Comparison of ENCODE assay signal across 11 mouse cellular contexts in genomic region chr5:96922716-96923076, GRCm38 (mm10).
DNase-seq lines count a peak whose midpoint lies in the region; ATAC-seq and TF ChIP-seq lines count a peak whose summit lies in the region.
"Had no signal": no experiment of that assay in that cellular context is flagged by ENCODE, and none has a peak within 500 bp of the region (broad histone marks: within the 10 kb centered on the region; RNA-seq: fewer than 3 reads in every experiment).

No protein-coding gene starts in this region.

- H3K9ac ChIP-seq in heart, embryonic 12.5 days = no peak overlapping the region
- no peak overlapping the region for H3K9ac ChIP-seq in lung, embryonic 15.5 days

- no peak for TF ChIP-seq POLR2A in bone marrow macrophage, adult 2 months (IDR thresholded peaks at IDR 0.05; ENCODE audit: borderline replicate concordance, low read depth, low read length)

- H3K9me3 ChIP-seq in heart, embryonic 12.5 days (replicated peaks) = no peaks in the 10 kb centered on the region
- no peaks in the 10 kb centered on the region for H3K9me3 ChIP-seq in lung, embryonic 15.5 days
- H3K9me3 ChIP-seq in limb, embryonic 10.5 days (replicated peaks) = no peaks in the 10 kb centered on the region

- no peaks in the 10 kb centered on the region for H3K27me3 ChIP-seq in heart, embryonic 12.5 days (replicated peaks)
- no peaks in the 10 kb centered on the region for H3K27me3 ChIP-seq in lung, embryonic 15.5 days
- H3K27me3 ChIP-seq in limb, embryonic 10.5 days (ENCODE audit: low read depth, poor library complexity, severe bottlenecking) = no peaks in the 10 kb centered on the region

- peak overlapping the region; percentile 65 for H3K27ac ChIP-seq in heart, embryonic 12.5 days (ENCODE audit: poor library complexity, severe bottlenecking)
- peak overlapping the region; percentile 65 for H3K27ac ChIP-seq in lung, embryonic 15.5 days
- H3K27ac ChIP-seq in bone marrow macrophage, adult 2 months (ENCODE audit: insufficient read depth, low read depth, low read length) = peak overlapping the region; percentile 88
- peak overlapping the region; percentile 16; the same call in 1 of the 2 replicates for H3K27ac ChIP-seq in limb, embryonic 10.5 days

- intact Hi-C loops in heart, postnatal 14 days (cut with DNase I) = loop anchor here (5.0 kb wide), 1 partner anchor 75 kb away; the partner anchor contains the start of gene Bmp2k

- 76% methylated on average over 4 of the region's 4 CpGs for WGBS in heart, embryonic 12.5 days
- 70% methylated on average over 4 of the region's 4 CpGs for WGBS in lung, embryonic 15.5 days
- 87% methylated on average over 4 of the region's 4 CpGs for WGBS in limb, embryonic 10.5 days

- TF ChIP-seq CTCF in bone marrow macrophage, adult 2 months (IDR thresholded peaks at IDR 0.05; ENCODE audit: low read depth, low read length) = no peak

- peaks cover 15% of the 10 kb centered on the region for H3K4me1 ChIP-seq in heart, embryonic 12.5 days (replicated peaks)
- peaks cover 10% of the 10 kb centered on the region for H3K4me1 ChIP-seq in lung, embryonic 15.5 days
- H3K4me1 ChIP-seq in bone marrow macrophage, adult 2 months (ENCODE audit: control insufficient read depth, insufficient read depth, low read length) = peaks cover 46% of the 10 kb centered on the region
- peaks cover 11% of the 10 kb centered on the region for H3K4me1 ChIP-seq in limb, embryonic 10.5 days

- no peaks in the 10 kb centered on the region for H3K36me3 ChIP-seq in heart, embryonic 12.5 days
- H3K36me3 ChIP-seq in lung, embryonic 15.5 days = no peaks in the 10 kb centered on the region
- no peaks in the 10 kb centered on the region for H3K36me3 ChIP-seq in limb, embryonic 10.5 days

- H3K4me3 ChIP-seq in heart, embryonic 12.5 days = no peak overlapping the region
- H3K4me3 ChIP-seq in lung, embryonic 15.5 days = no peak overlapping the region
- H3K4me3 ChIP-seq in bone marrow macrophage, adult 2 months (ENCODE audit: insufficient read depth, low read length) = no peak overlapping the region
- no peak overlapping the region for H3K4me3 ChIP-seq in limb, embryonic 10.5 days

- H3K4me2 ChIP-seq in heart, embryonic 12.5 days = no peak overlapping the region
- no peak overlapping the region for H3K4me2 ChIP-seq in lung, embryonic 15.5 days

- no peak for DNase-seq in heart, postnatal 14 days
- no peak for DNase-seq in lung, postnatal 36 days
- no peak for DNase-seq in limb, embryonic 10.5 days (ENCODE audit: low spot score)
- no peak for DNase-seq in frontal cortex, postnatal 36 days (ENCODE audit: low spot score in 2 of 2)
- no peak for DNase-seq in urinary bladder, adult 2 months (ENCODE audit: low spot score)
- DNase-seq: adrenal gland, postnatal 25 days; cerebellum, adult 8-10 months; gastrocnemius, postnatal 14 days had no signal

- ATAC-seq in heart, embryonic 12.5 days (ENCODE audit: insufficient number of reproducible peaks, low FRiP score) = no peak
- no peak for ATAC-seq in lung, embryonic 15.5 days (ENCODE audit: borderline replicate concordance, extremely low read depth, low FRiP score, low TSS enrichment)

Comparison
In these comparisons a context has a peak if more than half of its experiments do, and no peak if none do; other contexts are left out.
1. H3K27ac ChIP-seq: peak in every context shown above with its lines; median percentile 88 in bone marrow macrophage, adult 2 months; 65 in heart, embryonic 12.5 days; 65 in lung, embryonic 15.5 days; 16 in limb, embryonic 10.5 days.